Mouse (Mus musculus) forebrain, embryonic 10.5 days (tissue): ENCODE measurements around the gene Fam120b. TPM values are rescaled to one million over a fixed set of nuclear protein-coding genes. Genes with fewer than 3 reads are reported as not detected.

ENCODE experiments used
- DNase-seq: peaks from one replicate; pipeline ENCODE4 v3.0.0-alpha.2; 2017; ENCODE audit warnings: low spot score; ENCODE audit errors: extremely low spot score
- H3K27ac ChIP-seq: fragments of 300-500 bp; sonication (generic); 2 replicates; pipeline ENCODE4 v1.5.1; 2016; ENCODE audit warnings: mild to moderate bottlenecking
- H3K27me3 ChIP-seq: fragments of 300-500 bp; sonication (generic); 2 replicates; pipeline ENCODE4 v1.6.1; 2016; ENCODE audit warnings: mild to moderate bottlenecking; ENCODE audit not compliant: poor library complexity, severe bottlenecking
- H3K36me3 ChIP-seq: fragments of 300-500 bp; sonication (generic); replicated peaks from 2 replicates; pipeline ENCODE4 v1.6.1; 2016; ENCODE audit warnings: mild to moderate bottlenecking, moderate library complexity
- H3K4me1 ChIP-seq: fragments of 300-500 bp; sonication (generic); 2 replicates; pipeline ENCODE4 v1.6.1; 2016
- H3K4me3 ChIP-seq: fragments of 300-500 bp; sonication (generic); 2 replicates; pipeline ENCODE4 v1.5.1; 2016; ENCODE audit warnings: mild to moderate bottlenecking, moderate library complexity
- H3K9me3 ChIP-seq: fragments of 300-500 bp; sonication (generic); 2 replicates; pipeline ENCODE4 v1.6.1; 2016; ENCODE audit warnings: mild to moderate bottlenecking, moderate library complexity
- WGBS: fragments of 180-500 bp; shearing (Covaris S2); methylation state at CpG from one replicate; pipeline ENCODE4 v1.1.7; 2016; 5-methylcytosine and 5-hydroxymethylcytosine counted together
- polyA plus RNA-seq: library from polyadenylated mRNA; unstranded; fragments of >200 nt; fragmentation: Nextera tagmentation; extraction: Ambion mirVana; gene quantifications from 2 replicates; pipeline ENCODE4 v1.2.1, GENCODE M21; 2016

Fam120b gene
- polyA plus RNA-seq, 1 experiment from 2014 or later: 28.5 TPM

DNA sequence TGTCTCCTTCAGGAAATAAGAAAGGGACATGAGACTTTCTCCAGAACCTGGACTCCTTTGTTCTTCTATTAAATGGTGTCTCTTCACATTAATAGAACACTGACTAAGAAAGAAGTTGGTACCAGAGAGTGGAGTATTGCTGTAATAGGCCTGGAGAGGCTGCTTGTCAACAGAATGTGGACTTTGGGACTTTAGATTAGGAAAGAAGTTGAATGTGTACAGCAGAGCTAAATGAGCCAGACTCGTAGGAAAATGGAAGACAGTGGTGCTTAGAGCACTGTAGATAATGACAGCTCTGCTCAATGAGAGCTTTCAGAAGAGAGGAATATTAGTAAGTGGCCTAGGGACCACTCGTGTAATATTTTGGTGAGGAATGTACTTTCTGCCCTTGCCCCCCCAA is 60.6 kb downstream of the Fam120b start:
- DNase-seq: no peak
- Histone ChIP-seq H3K4me3 (no peak overlapping the region), H3K36me3 (peaks cover 20% of the 10 kb centered on the region), H3K27me3 (no peaks in the 10 kb centered on the region), H3K9me3 (no peaks in the 10 kb centered on the region), H3K4me1 (no peaks in the 10 kb centered on the region), H3K27ac (no peak overlapping the region)
- WGBS: 92% methylated on average over 2 of the region's 2 CpGs

DNA sequence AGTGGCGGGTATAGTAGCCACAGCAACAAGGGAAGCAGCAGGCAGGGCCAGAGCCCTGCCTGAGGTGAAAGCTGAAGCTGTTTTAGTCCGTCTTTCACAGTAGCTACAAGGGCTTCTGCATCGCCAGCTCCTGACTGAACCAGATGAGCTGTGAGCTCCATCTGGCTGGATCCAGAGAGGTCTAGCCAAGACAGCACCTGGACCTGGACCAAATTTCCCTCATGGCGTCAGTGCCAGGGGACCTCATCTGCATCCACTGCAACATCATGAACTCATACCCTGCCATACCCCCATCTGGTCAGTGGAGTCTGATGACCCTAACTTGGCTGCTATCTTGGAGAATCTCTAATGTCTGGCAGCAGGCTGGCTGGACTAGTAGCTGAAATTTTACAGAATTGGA is 63.8 kb downstream of the Fam120b start:
- whole genome bisulfite sequencing: 83% methylated on average over 4 of the region's 4 CpGs
- no peak for DNase-seq
- H3K9me3 ChIP-seq: no peaks in the 10 kb centered on the region
- no peak overlapping the region for H3K27ac ChIP-seq
- H3K36me3 ChIP-seq: peaks cover 35% of the 10 kb centered on the region
- H3K4me3 ChIP-seq: no peak overlapping the region
- H3K4me1 ChIP-seq: no peaks in the 10 kb centered on the region
- H3K27me3 ChIP-seq: no peaks in the 10 kb centered on the region

DNA sequence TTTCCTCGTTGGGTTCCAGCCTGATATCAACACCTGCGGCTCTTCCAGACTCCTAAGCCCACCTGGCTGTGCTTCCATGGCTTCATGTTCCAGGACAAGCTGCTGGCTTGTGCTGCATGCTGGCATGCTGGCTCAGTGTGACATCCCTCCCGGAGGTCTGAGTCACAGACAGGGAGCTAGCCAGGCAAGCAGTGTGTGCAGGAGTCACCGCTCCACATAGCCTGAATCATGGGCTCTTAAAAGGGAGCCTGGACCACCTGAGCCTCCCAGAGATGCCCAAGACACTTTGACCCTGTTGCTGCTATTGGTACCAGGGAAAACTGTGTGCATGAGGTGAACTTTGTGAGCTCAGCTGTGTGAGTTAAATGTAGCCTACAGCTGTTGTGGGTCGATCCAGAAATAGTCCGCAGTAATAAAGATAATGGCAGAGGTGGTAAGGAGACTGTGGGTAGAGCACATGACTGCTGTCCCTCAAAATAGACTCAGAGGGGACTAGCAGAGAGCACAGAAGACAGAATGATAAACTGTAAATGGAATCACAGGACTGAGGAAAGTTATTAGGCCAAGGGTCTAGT is 66.0 kb downstream of the Fam120b start:
- Histone ChIP-seq H3K9me3 (no peaks in the 10 kb centered on the region), H3K27ac (no peak overlapping the region), H3K4me3 (no peak overlapping the region), H3K36me3 (peaks cover 44% of the 10 kb centered on the region), H3K4me1 (no peaks in the 10 kb centered on the region), H3K27me3 (no peaks in the 10 kb centered on the region)
- no peak for DNase-seq
- WGBS: 94% methylated on average over 6 of the region's 6 CpGs

DNA sequence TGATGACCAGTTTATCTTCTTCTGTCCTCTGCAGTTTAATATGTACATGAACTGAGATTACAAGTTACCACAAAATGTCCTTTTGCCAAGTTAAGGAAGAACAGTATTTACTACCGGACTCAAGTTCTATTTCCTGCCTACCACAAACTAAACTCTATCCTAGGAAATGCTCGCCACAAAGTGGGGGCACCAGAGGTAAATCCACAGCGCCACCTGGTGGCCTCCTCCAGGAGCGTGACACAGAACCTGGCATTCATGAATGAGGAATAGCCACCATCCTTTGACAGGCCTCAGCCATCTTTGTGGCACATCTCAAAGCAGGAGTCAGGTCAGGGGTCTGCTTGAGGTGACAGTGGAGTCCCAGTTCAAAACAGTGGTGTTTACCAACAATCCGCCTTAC is 71.7 kb downstream of the Fam120b start:
- no peaks in the 10 kb centered on the region for H3K9me3 ChIP-seq
- no peaks in the 10 kb centered on the region for H3K27me3 ChIP-seq
- H3K36me3 ChIP-seq: peaks cover 57% of the 10 kb centered on the region
- H3K27ac ChIP-seq: no peak overlapping the region
- WGBS: 27% methylated on average over 5 of the region's 5 CpGs
- no peaks in the 10 kb centered on the region for H3K4me1 ChIP-seq
- H3K4me3 ChIP-seq: no peak overlapping the region
- peak; percentile 80 for DNase-seq

DNA sequence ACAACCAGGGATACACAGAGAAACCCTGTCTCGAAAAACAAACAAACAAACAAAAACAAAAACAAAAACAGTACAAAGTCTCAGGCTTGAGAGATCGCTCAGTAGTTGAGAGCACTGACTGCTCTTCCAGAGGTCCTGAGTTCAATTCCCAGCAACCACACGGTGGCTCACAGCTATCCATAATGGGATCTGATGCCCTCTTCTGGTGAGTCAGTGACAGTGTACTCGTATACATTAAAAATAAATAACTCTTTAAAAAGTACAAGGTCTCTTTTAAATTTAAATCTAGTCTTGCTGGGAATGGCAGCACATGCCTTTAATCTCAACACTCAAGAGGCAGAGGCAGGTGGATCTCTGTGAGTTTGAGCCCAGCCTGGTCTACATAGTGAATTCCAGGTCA is 76.7 kb downstream of the Fam120b start:
- DNase-seq: no peak
- Histone ChIP-seq H3K36me3 (peaks cover 86% of the 10 kb centered on the region), H3K9me3 (no peaks in the 10 kb centered on the region), H3K4me1 (no peaks in the 10 kb centered on the region), H3K27ac (no peak overlapping the region), H3K4me3 (no peak overlapping the region), H3K27me3 (no peaks in the 10 kb centered on the region)
- 90% methylated on average over 4 of the region's 4 CpGs for WGBS

Other genes starting within 250 kb of the Fam120b start
- 53.3 and 56.3 TPM in 2 replicates for gene Dll1, start 19.3 kb upstream of the Fam120b start, polyA plus RNA-seq
- 275 TPM in 2 replicates for gene Psmb1, start 103.5 kb downstream of the Fam120b start, polyA plus RNA-seq
- 75.7 and 76.0 TPM in 2 replicates for gene Tbp, start 103.7 kb downstream of the Fam120b start, polyA plus RNA-seq
- gene Pdcd2, start 131.1 kb downstream of the Fam120b start, polyA plus RNA-seq: 48.2 and 49.6 TPM in 2 replicates
- 2.8 and 3.2 TPM in 2 replicates for gene Prdm9, start 168.2 kb downstream of the Fam120b start, polyA plus RNA-seq